Mouse (Mus musculus): Measurements from ENCODE around the gene 5730596B20Rik.

DNA sequence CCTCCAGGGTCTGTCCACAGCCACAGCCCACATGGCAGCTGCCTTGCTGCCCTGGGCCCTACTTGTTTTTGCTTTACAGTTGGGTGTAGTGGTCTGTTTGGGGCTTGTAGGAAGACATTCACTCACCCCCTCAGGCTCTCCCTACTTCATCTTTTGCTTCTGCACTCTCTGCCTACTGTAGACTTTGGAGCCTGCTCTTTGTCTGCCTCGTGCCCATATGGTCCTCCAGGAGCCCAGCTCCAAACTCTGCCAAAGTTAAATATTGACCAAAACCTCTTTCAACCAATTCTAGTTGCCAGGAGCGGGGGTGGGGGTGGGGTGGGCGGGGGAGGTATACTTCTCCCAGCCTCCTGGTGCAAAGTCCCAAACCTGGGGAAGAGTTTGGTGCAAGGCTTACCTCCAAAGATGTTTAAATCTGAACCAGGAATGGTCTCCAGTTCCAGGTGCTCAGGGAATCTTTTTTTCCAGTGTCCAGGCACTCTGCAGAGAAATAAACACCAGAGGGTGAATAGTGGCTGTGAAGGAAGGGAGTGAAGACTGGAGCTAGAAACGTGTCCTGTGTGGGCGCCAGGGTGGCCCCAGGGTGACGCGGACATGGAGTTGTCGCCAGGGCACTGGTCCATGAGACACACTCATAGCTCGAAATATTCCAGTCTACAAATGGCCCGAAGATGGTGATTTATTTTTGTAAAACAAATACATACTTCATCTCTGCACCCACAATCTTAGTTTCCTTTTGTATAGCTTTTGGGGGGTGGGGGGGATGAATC lies 6.2 kb downstream of the 5730596B20Rik start:
- TF ChIP-seq POLR2A (IDR thresholded peaks at IDR 0.05; ENCODE audit: insufficient read depth, low read depth, low read length) = no peak
- TF ChIP-seq CTCF (IDR thresholded peaks at IDR 0.05; ENCODE audit: insufficient read depth, low read depth, low read length) = no peak

All from olfactory bulb, adult 2 months (tissue).